Mouse (Mus musculus): ENCODE measurements around the gene 4632433K11Rik. TPM values are rescaled to one million over a fixed set of nuclear protein-coding genes. Genes with fewer than 3 reads are reported as not detected.
A peak's percentile ranks its signal among the peaks of the same experiment; 100 is the strongest.

4632433K11Rik gene
- total RNA-seq, 2 experiments from 2014 or later: 0.45 TPM; not detected in 1

DNA sequence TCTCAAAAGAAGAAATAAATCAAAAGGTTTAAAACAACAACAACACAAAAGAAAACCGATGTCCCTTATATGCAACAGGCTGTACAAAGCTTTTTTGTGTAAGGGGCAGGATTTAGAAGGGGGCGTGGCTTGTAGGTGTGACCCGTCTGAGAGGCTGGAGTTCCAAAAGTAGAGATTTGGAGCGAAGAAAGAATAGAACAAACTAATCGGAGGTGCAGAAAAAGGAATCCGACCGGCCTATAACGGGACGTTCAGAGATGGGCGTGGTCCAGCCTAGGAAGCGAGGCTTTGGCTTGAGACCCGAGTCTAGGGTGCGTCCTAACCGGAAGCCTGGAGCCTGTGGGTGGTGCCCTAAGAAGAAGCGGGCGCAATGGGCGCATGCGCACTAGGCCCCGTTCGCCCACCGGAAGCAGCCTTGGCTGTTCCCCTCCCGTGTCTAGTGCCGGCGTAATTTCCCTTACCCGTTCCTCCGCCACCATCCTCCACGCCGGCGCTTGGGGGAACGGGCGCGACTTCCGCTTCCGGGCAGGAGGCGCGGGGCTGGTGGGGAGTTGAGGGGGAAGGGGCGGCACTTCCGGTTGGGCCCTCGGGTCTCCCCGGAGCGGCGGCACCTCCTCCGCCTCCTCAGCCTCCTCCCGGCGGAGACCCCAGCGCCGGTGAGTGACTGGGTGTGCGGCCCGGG is 13.8 kb upstream of the 4632433K11Rik start, which contains the start of the genes Zfp865 and Ccdc106:
Gene Zfp865, plus strand, starts transcription at position 377 of the 682 bp plus-strand sequence.
Gene Ccdc106, plus strand, starts transcription at position 554 of the 682 bp plus-strand sequence.
- DNase-seq (ENCODE audit: low spot score in 2 of 2): peak; percentile 99

DNA sequence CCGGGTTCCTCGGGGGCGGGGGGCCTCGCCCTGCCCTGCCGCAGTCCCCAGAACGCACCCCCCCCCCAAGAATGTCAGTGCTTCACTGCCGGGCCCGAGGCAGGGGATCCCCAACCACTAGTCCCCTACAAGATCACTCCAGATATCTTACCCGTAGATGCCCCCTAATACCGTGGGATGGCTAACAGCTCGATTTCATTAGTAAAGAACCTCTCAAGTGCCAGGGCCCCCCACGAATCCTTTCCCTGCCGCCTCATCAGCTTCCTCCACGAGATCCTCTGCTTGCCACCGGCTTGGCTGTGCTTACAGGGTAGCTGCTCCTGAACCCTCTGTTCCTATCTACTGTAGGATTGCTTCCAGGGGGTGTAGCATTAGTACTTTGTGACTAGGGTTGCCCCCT is 13.2 kb upstream of the 4632433K11Rik start:
- DNase-seq (ENCODE audit: low spot score in 2 of 2): no peak

DNA sequence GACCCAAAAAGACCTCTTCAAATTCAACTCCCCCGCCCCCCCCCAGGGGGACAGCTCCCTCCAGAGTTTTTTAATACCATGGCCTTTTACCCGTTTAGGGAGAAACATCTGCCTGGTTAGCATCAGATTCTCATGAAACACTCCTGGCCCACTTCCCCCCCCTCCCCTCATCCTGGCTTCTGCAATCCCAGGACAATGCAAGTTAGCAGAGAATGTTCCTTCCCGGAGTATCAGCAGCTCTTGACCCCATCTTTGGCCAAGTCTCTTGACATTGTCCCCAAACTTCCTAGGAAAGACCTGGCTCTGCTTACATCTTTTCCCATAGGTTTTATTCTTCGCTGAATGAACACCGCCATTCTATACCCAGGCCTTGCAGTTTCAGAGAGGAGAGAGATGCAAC is 12.7 kb upstream of the 4632433K11Rik start:
- DNase-seq (ENCODE audit: low spot score in 2 of 2): no peak

DNA sequence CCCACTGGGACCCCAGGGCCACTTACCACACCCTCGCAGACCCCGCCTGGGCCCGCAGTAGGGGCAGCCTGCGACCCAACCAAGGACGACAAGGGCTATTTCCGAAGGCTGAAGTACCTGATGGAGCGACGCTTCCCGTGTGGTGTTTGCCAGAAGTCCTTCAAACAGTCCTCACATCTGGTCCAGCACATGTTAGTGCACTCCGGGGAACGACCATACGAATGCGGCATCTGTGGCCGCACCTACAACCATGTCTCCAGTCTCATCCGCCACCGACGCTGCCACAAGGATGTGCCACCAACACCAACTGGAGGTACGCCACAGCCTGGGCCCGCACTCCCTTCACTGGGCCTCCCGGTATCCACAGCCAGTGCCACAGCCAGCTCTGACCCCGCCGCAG is 4.4 kb upstream of the 4632433K11Rik start:
- no peak for DNase-seq (ENCODE audit: low spot score in 2 of 2)

DNA sequence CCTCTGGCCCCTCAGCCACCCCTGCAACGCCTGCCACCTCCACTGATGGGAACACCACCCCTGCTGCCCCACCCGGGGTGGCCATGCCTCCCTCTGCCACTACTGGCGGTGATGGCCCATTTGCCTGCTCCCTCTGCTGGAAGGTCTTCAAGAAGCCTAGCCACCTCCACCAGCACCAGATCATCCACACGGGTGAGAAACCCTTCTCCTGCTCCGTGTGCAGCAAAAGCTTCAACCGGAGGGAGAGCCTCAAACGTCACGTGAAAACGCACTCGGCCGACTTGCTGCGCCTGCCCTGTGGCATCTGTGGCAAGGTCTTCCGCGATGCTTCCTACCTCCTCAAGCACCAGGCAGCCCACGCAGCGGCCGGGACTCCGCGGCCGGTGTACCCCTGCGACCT is 4.0 kb upstream of the 4632433K11Rik start:
- no peak for DNase-seq (ENCODE audit: low spot score in 2 of 2)

DNA sequence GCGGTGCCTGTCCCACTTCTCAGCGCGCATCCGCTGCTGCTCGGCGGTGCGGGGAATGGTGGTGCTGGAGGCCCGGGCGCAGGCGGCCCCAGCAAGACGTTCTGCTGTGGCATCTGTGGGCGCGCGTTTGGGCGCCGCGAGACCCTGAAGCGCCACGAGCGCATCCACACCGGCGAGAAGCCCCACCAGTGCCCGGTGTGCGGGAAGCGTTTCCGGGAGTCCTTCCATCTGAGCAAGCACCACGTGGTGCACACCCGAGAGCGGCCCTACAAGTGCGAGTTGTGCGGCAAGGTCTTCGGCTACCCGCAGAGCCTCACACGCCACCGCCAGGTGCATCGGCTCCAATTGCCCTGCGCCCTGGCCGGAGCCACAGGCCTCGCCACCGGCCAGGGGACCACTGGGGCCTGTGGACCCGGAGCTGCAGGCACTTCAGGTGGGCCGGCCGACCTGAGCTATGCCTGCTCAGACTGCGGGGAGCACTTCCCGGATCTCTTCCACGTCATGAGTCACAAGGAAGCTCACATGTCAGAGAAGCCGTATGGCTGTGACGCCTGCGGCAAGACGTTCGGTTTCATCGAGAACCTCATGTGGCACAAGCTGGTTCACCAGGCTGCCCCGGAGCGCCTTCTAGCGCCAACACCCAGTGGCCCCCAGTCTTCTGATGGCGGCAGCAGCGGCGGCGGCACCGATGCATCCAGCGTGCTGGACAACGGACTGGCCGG is 3.2 kb upstream of the 4632433K11Rik start:
- DNase-seq (ENCODE audit: low spot score in 2 of 2): no peak

DNA sequence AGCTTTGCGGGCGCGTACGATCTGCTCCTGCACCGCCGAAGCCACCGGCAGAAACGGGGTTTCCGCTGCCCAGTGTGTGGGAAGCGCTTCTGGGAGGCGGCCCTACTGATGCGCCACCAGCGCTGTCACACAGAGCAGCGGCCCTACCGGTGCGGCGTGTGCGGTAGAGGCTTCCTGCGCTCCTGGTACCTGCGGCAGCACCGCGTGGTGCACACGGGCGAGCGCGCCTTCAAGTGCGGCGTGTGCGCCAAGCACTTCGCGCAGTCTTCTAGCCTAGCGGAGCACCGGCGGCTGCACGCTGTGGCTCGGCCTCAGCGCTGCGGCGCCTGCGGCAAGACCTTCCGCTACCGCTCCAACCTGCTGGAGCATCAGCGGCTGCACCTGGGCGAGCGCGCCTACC is 2.4 kb upstream of the 4632433K11Rik start:
- no peak for DNase-seq (ENCODE audit: low spot score in 2 of 2)

DNA sequence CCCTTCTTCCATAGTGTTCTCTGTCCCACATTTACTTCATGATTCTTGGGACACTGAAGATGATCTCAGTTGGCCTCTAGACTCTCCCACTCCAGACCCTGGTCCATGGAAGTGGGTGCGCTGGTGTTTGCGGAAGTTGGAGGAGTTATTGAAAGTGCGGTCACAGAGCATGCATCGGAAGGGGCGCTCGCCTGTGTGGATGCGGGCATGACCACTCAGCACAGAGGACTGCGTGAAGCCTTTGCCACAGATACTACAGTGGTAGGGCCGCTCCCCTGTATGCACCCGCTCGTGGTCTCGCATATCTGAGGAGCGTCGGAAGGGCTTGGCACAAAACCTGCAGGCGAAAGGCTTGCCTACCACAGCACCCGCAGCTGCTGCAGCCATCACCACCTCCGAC is 1.7 kb downstream of the 4632433K11Rik start:
- no peak for DNase-seq (ENCODE audit: low spot score in 2 of 2)

DNA sequence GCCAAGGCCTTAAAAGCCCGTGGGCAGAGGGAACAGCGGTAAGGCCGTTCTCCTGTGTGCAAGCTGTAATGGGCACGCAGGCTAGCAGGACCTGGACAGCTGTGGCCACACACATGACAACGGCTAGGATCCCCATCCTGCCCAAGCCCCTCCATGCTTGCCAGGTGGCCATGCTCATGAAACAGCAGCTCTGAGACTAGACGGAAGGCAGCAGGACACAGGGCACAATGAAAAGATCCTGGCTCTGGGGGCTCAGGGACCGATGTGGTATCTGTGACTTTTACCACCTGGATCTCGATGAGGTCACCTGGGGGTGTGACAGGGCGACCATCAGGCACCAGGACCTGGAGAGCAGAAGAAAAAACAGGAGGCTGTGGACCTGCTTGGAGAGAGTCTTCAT is 2.2 kb downstream of the 4632433K11Rik start:
- no peak for DNase-seq (ENCODE audit: low spot score in 2 of 2)

DNA sequence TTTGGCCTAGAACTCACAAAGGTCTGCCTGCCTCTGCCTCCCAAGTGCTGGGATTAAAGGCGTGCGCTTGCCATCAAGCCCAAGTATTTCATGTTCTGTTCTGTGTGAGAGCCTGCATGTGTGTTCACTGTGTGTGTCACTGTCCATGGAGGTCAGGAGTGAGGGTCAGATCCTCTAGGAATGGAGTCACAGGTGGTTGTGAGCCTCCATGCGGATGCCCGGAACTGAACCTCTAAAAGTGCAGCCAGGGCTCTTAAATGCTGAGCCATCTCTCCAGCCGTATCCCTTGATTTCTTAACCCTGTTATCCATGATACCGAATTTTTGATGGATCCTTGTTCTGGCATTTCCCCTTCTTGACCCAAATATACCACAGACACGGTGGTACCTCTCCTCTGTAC is 3.1 kb downstream of the 4632433K11Rik start:
- DNase-seq (ENCODE audit: low spot score in 2 of 2): no peak

DNA sequence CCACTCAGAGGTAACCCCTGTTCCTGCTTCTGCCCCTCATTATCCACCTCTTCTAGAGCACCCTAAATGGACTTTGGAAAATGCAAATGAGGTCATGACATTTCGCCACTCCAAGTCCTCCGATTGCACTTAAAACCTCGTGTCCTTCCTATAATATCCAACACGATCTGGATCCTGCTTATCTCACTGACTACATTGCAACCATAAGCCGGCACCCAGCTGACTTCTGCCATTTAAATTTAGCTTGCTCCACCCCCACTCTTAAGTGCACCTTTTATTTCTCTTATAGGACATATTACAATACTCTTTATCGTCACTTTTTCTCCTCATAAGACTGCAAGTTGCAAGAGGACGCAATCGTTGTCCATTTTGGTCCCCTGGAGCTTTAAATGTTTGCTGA is 3.5 kb downstream of the 4632433K11Rik start:
- no peak for DNase-seq (ENCODE audit: low spot score in 2 of 2)

DNA sequence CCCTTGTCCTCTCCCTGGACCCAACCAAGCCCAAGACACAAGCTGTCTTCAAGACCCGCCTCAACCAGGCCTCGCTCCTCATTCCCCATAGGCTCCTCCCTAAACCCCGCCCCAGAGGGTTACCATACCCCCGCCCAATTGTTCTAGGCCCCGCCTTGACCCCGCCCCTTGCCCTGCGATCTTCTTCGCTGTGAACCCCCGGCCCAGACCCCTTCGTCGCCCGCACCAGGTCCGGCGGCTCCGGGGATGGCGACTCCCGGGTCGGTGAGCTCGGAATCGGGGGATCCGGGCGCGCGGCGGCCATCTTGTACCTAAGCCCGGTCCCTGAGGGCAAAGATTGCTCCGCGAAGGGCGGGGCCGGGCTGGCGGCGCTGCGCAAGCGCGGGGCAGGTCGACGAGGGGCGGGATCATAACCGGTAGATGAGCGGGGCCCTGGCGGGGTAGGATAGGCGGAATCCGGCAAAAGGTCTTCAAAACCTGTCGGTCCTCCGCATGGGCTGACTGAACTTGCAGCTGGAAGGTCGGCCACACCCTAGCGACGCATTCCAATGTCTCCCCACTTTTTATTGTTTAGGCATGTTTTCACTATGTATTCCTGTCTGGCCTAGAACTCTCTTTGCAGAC is 4.3 kb downstream of the 4632433K11Rik start, which contains the start of gene Zfp784:
Gene Zfp784, minus strand, starts transcription at position 338 of the 624 bp plus-strand sequence.
- peak; percentile 89 to 93 for DNase-seq (ENCODE audit: low spot score in 2 of 2)

DNA sequence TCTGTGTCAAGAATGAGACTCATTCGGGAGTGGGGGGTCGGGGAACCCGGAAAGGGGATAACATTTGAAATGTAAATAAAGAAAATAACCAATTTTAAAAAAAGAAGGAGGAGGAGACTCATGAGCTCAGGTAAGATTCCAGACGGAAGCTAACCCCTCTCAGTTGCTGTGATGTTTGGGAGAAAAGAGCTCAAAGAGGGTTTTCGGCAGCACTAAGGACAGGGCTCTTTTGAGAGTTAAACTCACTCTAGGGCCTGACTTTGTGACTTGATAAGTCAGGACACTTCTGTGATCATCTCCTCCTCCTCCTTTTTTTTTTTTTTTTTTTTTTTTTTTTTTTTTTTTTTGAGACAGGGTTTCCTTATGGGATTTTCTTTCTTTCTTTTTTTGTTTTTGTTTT is 5.0 kb downstream of the 4632433K11Rik start:
- no peak for DNase-seq (ENCODE audit: low spot score in 2 of 2)

DNA sequence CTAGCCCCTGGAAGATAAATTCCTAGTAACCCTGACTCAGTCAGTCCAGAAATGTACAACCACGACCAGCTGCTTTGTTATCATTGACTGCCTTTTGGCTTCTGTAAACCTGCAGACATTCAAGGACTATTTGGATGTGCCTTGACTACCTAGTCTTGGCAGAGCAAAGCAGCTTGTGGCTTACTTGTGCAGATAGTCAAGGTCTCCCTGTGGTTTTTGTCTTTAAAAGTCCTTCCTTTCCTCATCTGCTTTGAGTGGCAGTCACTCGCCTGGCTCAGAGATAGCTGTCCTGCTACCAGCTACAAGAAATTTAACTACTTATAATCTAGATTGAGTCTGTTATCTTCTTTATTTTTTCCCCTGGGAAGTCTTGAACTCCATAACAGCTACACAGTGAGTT is 11.1 kb downstream of the 4632433K11Rik start:
- no peak for DNase-seq (ENCODE audit: low spot score in 2 of 2)

DNA sequence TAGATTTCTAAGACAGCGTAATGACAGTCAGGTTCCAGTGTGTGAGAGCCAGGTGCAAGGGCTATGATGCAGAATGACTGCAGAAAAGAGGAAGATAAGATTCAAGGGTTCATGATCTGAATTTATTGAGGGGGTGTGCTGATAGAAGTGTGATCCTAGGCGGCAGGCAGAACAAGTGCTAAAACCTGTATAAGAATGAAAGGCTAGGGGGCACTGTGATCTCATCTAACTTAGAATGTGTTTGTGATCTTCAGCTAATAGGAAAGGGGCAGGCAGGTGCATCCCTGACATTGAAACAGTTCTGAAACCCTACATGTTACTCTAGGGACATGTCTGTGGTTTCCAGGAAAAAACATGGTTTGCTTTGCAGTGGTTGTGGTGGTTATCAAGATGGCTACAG is 12.2 kb downstream of the 4632433K11Rik start:
- no peak for DNase-seq (ENCODE audit: low spot score in 2 of 2)

DNA sequence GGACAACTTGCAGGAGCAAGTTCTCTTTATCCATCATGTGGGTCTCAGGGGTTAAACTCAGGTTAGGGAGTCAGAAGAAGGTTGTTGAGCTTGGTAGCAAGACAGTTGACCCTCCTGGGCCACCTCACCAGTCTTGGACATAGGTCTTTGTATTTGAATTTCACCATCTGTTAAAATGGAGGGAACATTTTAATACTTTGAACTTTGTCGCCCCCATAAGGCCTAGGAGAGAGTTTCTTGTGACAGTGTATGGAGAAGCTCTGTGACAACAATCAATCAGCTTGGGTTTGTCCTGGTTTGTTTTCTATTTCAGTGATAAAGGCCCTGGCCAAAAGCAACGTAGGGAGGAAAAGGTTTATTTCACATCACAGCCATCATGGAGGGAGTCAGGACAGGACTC is 13.4 kb downstream of the 4632433K11Rik start:
- no peak for DNase-seq (ENCODE audit: low spot score in 2 of 2)

DNA sequence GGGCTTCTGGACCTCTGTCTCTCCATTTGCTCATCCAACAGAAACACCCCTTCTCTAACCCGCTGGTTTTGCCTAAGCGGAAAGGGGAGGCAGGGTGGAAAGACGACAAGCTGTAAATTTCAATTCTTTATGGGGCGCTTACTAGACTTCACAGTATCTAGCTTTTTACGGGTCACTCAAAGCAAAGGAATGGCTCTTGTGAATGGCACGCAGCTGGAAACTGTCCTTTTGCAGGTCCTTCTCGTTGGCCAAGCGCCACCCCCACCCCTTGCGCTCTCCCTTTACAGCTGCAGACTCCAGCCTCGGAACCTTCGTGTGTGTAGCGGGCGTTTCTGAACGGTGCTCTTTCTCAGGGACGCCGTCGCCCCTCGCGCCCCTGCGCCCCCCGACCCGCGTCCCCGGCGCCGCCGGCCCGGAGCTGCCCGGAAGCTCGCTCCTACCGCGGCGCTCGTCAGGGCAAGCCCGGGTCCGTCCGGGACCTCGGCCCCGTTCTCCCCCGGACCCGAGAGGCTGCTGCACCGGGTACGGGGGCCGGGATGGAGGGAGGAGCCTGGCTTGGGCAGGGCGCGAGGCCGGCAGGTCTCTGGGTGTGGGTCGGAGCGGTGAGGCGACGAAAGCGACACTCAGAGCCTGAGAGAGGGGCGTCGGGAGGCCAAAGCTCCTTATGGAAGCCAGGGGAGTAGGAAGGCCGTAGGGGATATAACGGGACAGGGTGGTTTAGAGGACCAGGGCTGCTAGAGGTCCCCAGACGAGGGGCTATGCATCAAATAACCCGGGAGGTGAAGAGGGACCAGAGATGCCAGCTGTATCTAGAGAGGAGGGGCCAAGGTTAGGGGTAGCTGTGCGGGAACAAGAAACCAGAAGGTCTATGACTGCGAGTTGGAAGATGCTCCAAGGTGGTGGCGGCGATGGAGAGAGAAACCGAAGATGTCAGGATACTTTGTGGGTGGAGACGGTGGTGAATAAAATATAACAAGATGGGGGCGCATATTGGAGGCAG is 17.6 kb downstream of the 4632433K11Rik start, which contains the start of gene Zfp580:
Gene Zfp580, plus strand, starts transcription at position 346 of the 1,000 bp plus-strand sequence.
- peak; percentile 71 to 80 for DNase-seq (ENCODE audit: low spot score in 2 of 2)

DNA sequence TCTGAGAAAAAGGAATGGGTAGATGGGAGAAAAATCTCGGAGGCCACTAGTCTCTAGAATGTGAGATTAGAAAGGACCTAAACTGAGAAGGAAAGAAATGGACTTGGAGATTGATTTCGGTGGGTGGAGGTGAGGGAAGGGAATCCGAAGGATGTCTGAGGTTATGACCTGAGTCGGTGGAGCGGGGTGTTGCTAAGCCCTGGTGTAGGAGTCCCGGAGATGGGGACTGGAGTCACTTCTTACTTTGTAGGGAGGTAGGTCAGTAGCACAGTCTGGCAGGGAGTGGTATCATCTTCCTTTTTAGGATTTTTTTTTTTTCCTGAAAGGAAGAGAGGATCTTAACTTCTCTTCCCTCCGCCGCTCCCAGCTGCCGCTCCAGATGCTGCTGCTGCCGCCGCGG is 18.5 kb downstream of the 4632433K11Rik start:
- DNase-seq (ENCODE audit: low spot score in 2 of 2): peak in 1 of 2 experiments; percentile 26

DNA sequence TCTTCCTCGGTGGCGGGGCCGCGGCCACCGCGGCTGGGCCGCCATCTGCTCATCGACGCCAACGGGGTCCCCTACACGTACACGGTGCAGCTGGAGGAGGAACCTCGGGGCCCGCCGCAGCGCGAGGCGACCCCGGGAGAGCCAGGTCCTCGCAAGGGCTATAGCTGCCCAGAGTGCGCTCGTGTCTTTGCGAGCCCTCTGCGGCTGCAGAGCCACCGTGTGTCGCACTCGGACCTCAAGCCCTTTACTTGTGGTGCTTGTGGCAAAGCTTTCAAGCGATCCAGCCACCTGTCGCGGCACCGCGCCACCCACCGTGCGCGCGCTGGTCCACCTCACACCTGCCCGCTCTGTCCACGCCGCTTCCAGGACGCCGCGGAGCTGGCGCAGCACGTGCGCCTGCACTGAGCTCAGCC is 19.0 kb downstream of the 4632433K11Rik start:
- no peak for DNase-seq (ENCODE audit: low spot score in 2 of 2)

DNA sequence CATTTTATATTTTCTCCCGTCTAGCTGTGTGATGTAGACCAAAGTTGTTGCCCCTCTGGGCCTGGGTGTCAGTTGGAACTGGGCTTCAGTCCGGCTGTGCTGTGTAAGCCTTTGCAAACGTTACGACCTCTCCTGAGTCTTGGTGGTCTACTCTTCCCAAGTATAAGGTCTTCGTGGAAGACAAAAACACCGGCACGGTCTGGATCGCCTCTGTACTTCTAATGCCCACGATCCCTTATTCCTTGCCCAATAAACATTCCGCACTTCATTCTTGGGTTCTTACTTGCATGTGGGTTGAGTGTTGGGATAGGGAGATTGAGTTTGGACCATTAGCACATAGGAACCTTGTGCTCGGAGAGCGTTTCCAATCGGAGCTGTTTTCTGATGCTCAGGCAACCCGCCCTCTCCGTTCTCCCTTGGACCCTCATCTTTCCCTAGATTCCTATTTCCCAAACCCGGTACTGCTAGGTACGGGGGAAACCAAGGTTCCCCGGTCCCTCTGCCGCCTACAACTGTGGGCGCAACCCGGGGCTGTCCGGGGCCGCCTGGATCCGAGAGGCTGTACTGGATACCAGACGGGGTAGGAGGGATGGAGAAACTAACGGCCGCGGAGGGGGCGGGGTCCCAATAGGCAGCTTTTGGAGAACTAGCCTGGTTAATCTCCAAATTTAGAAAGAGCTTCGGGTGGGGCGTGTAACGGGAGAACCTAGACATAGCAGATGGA is 19.7 kb downstream of the 4632433K11Rik start:
- DNase-seq (ENCODE audit: low spot score in 2 of 2): peak in 1 of 2 experiments; percentile 67
